Mouse (Mus musculus): ENCODE measurements at regions not wholly inside any gene's neighbourhood (a gene's known extent, or its start where the extent isn't known, plus 50 kb on each side); places are given as distances from the start of the nearest gene placed in this dataset.

DNA sequence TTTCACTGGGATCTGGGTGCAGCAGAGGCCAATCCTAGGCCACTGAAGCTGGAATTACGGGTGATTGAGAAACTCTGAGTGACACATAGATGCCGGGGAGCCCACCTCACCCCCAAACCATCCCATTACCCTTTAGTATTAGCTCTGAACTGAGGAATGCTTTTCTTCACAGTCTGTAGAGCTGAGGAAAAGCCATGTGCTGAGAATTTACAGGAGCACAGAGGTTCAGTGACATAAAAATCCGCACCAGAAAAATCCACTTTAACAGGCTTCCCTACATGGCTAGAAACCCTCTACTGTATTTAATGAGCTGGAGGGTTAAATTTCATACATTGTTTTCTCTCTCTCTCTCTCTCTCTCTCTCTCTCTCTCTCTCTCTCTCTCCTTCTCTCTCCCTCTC lies 1753.4 kb downstream of the Efnb2 start:
- H3K36me3 ChIP-seq (ENCODE audit: insufficient read depth, low read length): no peaks in the 10 kb centered on the region
- no peaks in the 10 kb centered on the region for H3K9me3 ChIP-seq (ENCODE audit: low read length)
- 75% methylated on average over 3 of the region's 3 CpGs for WGBS
- H3K4me2 ChIP-seq (replicated peaks; ENCODE audit: low read depth, low read length): no peak overlapping the region
- H3K4me3 ChIP-seq (ENCODE audit: low read depth, low read length): no peak overlapping the region
- no peaks in the 10 kb centered on the region for H3K27me3 ChIP-seq (replicated peaks; ENCODE audit: insufficient read depth, low read length)
- TF ChIP-seq CTCF (IDR thresholded peaks at IDR 0.05) (no peak), EP300 (IDR thresholded peaks at IDR 0.05) (no peak)
- no peak overlapping the region for H3K27ac ChIP-seq (ENCODE audit: low read length)
- DNase-seq (ENCODE audit: low spot score): no peak
- ATAC-seq: no peak
- no peaks in the 10 kb centered on the region for H3K4me1 ChIP-seq (ENCODE audit: insufficient read depth, low read depth, low read length)
- H3K9ac ChIP-seq (replicated peaks; ENCODE audit: low read depth): no peak overlapping the region

DNA sequence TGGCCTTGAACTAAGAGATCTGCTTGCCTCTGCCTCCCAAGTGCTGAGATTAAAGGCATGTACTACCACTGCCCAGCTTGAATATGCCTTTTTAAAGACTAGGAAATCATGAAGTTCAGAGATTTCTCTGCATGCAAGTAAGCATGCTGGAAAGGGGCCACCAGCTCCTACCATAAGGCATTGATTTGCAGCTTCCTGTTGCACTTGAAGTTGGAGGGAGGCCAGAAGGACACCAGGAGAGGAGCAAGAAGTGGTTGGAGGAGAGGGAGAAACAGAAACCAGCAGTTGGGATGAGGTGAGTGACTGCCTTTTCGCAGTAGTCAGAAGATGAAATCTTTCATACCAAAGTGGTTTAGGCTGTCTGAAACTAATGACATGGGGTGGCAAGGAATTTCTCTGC lies 1769.6 kb downstream of the Efnb2 start:
- Histone ChIP-seq H3K4me3 (ENCODE audit: low read depth, low read length) (no peak overlapping the region), H3K27ac (ENCODE audit: low read length) (no peak overlapping the region), H3K9ac (replicated peaks; ENCODE audit: low read depth) (no peak overlapping the region), H3K4me2 (replicated peaks; ENCODE audit: low read depth, low read length) (no peak overlapping the region), H3K4me1 (ENCODE audit: insufficient read depth, low read depth, low read length) (no peaks in the 10 kb centered on the region), H3K27me3 (replicated peaks; ENCODE audit: insufficient read depth, low read length) (no peaks in the 10 kb centered on the region), H3K9me3 (ENCODE audit: low read length) (no peaks in the 10 kb centered on the region), H3K36me3 (ENCODE audit: insufficient read depth, low read length) (no peaks in the 10 kb centered on the region)
- TF ChIP-seq CTCF (IDR thresholded peaks at IDR 0.05) (no peak), EP300 (IDR thresholded peaks at IDR 0.05) (no peak)
- no peak for DNase-seq (ENCODE audit: low spot score)
- 50% methylated on average over 1 of the region's 1 CpGs for WGBS
- no peak for ATAC-seq

DNA sequence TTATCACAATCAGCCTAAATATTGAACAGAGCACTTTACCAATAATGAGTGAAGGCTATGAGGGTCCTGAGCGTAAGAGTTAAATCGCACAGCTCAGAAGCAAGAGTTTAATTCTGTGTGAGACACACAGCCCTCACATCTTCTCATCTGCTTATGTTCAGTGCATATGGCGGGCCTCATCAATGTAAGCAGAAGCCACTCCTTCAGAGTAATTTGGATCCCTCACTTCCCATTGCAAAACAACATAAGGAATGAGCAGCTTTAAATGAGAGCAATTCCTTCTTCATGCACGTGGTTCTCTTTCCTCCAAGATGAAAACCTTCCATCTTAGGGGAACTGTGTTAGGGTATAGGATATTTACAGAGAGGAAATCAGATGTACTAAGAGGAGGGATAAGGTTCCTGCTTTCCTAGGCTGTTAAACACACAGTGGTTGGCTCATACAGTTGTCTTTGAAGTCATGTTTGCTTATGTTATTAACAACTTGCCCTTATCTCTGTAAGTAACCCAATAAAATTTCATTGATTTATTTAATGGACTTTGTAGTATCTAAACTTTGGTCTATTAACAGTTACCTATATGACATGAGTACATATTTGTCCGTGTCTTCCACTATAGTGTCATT lies 1774.2 kb downstream of the Efnb2 start:
- no peak for DNase-seq (ENCODE audit: low spot score)
- WGBS: 77% methylated on average over 5 of the region's 5 CpGs
- Histone ChIP-seq H3K27ac (ENCODE audit: low read length) (no peak overlapping the region), H3K9ac (replicated peaks; ENCODE audit: low read depth) (no peak overlapping the region), H3K9me3 (ENCODE audit: low read length) (no peaks in the 10 kb centered on the region), H3K4me3 (ENCODE audit: low read depth, low read length) (no peak overlapping the region), H3K4me1 (ENCODE audit: insufficient read depth, low read depth, low read length) (no peaks in the 10 kb centered on the region), H3K4me2 (replicated peaks; ENCODE audit: low read depth, low read length) (no peak overlapping the region), H3K27me3 (replicated peaks; ENCODE audit: insufficient read depth, low read length) (no peaks in the 10 kb centered on the region), H3K36me3 (ENCODE audit: insufficient read depth, low read length) (no peaks in the 10 kb centered on the region)
- no peak for TF ChIP-seq CTCF (IDR thresholded peaks at IDR 0.05)
- no peak for TF ChIP-seq EP300 (IDR thresholded peaks at IDR 0.05)
- ATAC-seq: no peak

DNA sequence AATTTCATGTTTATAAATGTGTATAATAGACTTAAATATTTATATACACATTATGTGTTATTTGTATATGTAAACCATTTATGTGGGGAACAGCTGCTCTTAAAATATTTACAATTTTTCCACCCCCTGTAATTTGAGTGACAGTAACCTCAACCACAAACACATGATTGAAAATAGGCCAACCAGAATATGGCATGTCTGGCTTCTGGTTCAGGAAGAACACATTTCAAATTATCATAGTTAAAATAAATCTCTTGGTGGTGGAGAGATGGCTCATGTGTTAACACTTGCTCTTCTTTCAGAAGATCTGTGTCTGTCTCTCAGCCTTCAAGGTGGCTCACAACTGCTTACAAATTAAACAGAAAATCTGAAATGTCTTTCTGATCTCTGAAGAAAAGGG lies 1776.2 kb downstream of the Efnb2 start:
- no peak overlapping the region for H3K27ac ChIP-seq (ENCODE audit: low read length)
- no peak overlapping the region for H3K4me3 ChIP-seq (ENCODE audit: low read depth, low read length)
- no peaks in the 10 kb centered on the region for H3K36me3 ChIP-seq (ENCODE audit: insufficient read depth, low read length)
- no peaks in the 10 kb centered on the region for H3K4me1 ChIP-seq (ENCODE audit: insufficient read depth, low read depth, low read length)
- H3K27me3 ChIP-seq (replicated peaks; ENCODE audit: insufficient read depth, low read length): no peaks in the 10 kb centered on the region
- no peak overlapping the region for H3K9ac ChIP-seq (replicated peaks; ENCODE audit: low read depth)
- DNase-seq (ENCODE audit: low spot score): no peak
- no peak for ATAC-seq
- TF ChIP-seq CTCF (IDR thresholded peaks at IDR 0.05) (no peak), EP300 (IDR thresholded peaks at IDR 0.05) (no peak)
- H3K9me3 ChIP-seq (ENCODE audit: low read length): no peaks in the 10 kb centered on the region
- H3K4me2 ChIP-seq (replicated peaks; ENCODE audit: low read depth, low read length): no peak overlapping the region

DNA sequence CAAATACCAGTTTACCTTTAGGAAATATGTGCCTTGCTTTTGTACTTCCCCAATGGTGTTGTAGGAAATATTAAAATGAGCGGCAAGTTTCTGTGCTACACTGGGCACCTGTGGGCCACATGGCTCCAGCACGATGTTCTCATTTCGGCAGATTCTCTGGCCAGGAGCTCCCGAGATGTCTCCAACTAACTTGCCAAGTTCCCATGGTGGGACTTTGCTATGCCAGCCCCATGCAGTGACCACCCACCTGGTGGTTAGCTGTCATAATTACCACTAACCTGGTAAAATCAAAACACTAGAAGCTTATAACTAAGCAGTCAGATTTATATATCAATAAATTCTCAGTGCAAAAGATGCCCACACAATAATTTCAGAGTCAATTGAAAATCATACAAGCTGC lies 1777.5 kb upstream of the Slc10a2 start:
- 91% methylated on average over 4 of the region's 4 CpGs for WGBS
- TF ChIP-seq CTCF (IDR thresholded peaks at IDR 0.05): no peak
- no peak for TF ChIP-seq EP300 (IDR thresholded peaks at IDR 0.05)
- no peak overlapping the region for H3K4me2 ChIP-seq (replicated peaks; ENCODE audit: low read depth, low read length)
- ATAC-seq (no peak), DNase-seq (ENCODE audit: low spot score) (no peak)
- no peaks in the 10 kb centered on the region for H3K4me1 ChIP-seq (ENCODE audit: insufficient read depth, low read depth, low read length)
- no peak overlapping the region for H3K4me3 ChIP-seq (ENCODE audit: low read depth, low read length)
- H3K9me3 ChIP-seq (ENCODE audit: low read length): no peaks in the 10 kb centered on the region
- no peaks in the 10 kb centered on the region for H3K27me3 ChIP-seq (replicated peaks; ENCODE audit: insufficient read depth, low read length)
- H3K36me3 ChIP-seq (ENCODE audit: insufficient read depth, low read length): no peaks in the 10 kb centered on the region
- H3K27ac ChIP-seq (ENCODE audit: low read length): no peak overlapping the region
- H3K9ac ChIP-seq (replicated peaks; ENCODE audit: low read depth): no peak overlapping the region
